Mouse (Mus musculus) liver, embryonic 13.5 days (tissue): ENCODE data around the gene Rdh5. TPM values are rescaled to one million over a fixed set of nuclear protein-coding genes. Genes with fewer than 3 reads are reported as not detected.

ENCODE experiments used
- ATAC-seq: fragments of 200-750 bp; cut with Nextera tagmentation; 2 replicates; pipeline ENCODE4 v1.8.0; 2017; ENCODE audit warnings: low read depth, mild to moderate bottlenecking, moderate number of reproducible peaks, moderate library complexity
- DNase-seq: peaks from one replicate; pipeline ENCODE4 v3.0.0; 2022
- H3K27ac ChIP-seq: fragments of 300-500 bp; sonication (generic); 2 replicates; pipeline ENCODE4 v1.5.1; 2015; ENCODE audit warnings: moderate library complexity, mild to moderate bottlenecking, inconsistent platforms
- H3K27me3 ChIP-seq: fragments of 300-500 bp; sonication (generic); 2 replicates; pipeline ENCODE4 v1.6.1; 2015; ENCODE audit warnings: mild to moderate bottlenecking, inconsistent platforms
- H3K36me3 ChIP-seq: fragments of 300-500 bp; sonication (generic); 2 replicates; pipeline ENCODE4 v1.6.1; 2015; ENCODE audit warnings: mild to moderate bottlenecking, inconsistent platforms
- H3K4me1 ChIP-seq: fragments of 300-500 bp; sonication (generic); replicated peaks from 2 replicates; pipeline ENCODE4 v1.6.1; 2015; ENCODE audit warnings: inconsistent platforms
- H3K4me2 ChIP-seq: fragments of 300-500 bp; sonication (generic); 2 replicates; pipeline ENCODE4 v1.6.1; 2015; ENCODE audit warnings: inconsistent platforms, mild to moderate bottlenecking, moderate library complexity
- H3K4me3 ChIP-seq: fragments of 300-500 bp; sonication (generic); replicated peaks from 2 replicates; pipeline ENCODE4 v1.5.1; 2015; ENCODE audit warnings: mild to moderate bottlenecking, inconsistent platforms
- H3K9ac ChIP-seq: fragments of 300-500 bp; sonication (generic); 2 replicates; pipeline ENCODE4 v1.6.1; 2015; ENCODE audit warnings: mild to moderate bottlenecking, inconsistent platforms
- H3K9me3 ChIP-seq: fragments of 300-500 bp; sonication (generic); replicated peaks from 2 replicates; pipeline ENCODE4 v1.6.1; 2016; ENCODE audit warnings: inconsistent platforms
- WGBS: fragments of 180-500 bp; shearing (Covaris S2); methylation state at CpG from one replicate; pipeline ENCODE4 v1.1.7; 2015; ENCODE audit not compliant: insufficient replicate concordance; 5-methylcytosine and 5-hydroxymethylcytosine counted together
- polyA plus RNA-seq: library from polyadenylated mRNA; unstranded; fragments of >200 nt; fragmentation: Nextera tagmentation; extraction: Ambion mirVana; gene quantifications from 2 replicates; pipeline ENCODE4 v1.2.1, GENCODE M21; 2015

Rdh5 gene
- polyA plus RNA-seq, 1 experiment from 2014 or later: 10.6 TPM

DNA sequence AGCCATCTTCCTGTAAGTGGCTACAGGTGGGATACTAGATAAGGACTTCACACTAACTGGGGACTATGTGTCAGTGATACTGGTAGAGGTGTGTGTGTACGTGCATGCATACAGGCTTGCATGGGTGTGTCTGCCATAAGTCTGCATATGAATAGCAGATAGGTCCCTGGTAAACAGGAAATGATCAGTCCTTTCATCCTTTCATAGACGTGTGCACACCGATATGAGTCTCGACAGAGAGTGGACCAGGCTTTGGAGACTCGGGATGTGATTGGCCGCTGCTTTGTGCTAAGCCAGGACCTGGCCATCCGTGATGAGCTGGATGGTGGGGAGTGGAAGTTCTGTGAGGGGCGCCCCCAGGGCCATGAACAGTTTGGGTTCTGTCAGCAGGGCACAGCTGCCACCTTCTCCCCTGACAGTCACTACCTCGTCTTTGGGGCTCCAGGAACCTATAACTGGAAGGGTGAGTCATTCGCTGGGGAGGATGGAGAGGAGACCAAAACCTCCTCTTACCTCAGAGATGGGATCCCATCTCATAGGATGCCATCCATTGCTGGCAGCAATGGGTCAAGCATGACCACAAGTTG, 17.9 kb upstream of the Rdh5 start:
- DNase-seq (no peak), ATAC-seq (no peak)
- Histone ChIP-seq H3K4me3 (no peak overlapping the region), H3K9me3 (no peaks in the 10 kb centered on the region), H3K36me3 (no peaks in the 10 kb centered on the region), H3K27ac (no peak overlapping the region), H3K9ac (no peak overlapping the region), H3K4me1 (no peaks in the 10 kb centered on the region), H3K27me3 (peaks cover 38% of the 10 kb centered on the region), H3K4me2 (no peak overlapping the region)
- WGBS: 53% methylated on average over 10 of the region's 10 CpGs

DNA sequence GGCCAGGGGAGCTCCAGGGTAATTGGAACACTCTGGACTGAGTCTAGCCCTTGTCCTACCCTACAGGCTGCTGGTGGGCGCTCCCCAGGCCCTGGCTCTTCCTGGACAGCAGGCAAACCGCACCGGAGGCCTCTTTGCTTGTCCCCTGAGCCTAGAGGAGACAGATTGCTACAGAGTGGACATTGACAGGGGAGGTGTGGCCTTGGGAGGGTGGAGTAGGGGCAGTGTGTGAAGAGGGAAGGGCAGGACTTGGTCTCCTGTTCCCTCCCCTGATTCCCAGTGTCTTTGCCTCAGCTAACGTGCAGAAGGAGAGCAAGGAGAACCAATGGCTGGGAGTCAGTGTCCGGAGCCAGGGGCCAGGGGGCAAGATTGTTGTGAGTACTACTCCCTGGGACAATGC, 16.3 kb upstream of the Rdh5 start:
- no peak overlapping the region for H3K4me2 ChIP-seq
- no peaks in the 10 kb centered on the region for H3K36me3 ChIP-seq
- no peak overlapping the region for H3K27ac ChIP-seq
- no peaks in the 10 kb centered on the region for H3K9me3 ChIP-seq
- WGBS: 45% methylated on average over 5 of the region's 5 CpGs
- H3K27me3 ChIP-seq: peaks cover 49% of the 10 kb centered on the region
- ATAC-seq (no peak), DNase-seq (no peak)
- H3K9ac ChIP-seq: no peak overlapping the region
- H3K4me3 ChIP-seq: no peak overlapping the region
- H3K4me1 ChIP-seq: 0 out of 2 replicates have a peak, but pooled peaks cover under 1% of the 10 kb centered on the region

DNA sequence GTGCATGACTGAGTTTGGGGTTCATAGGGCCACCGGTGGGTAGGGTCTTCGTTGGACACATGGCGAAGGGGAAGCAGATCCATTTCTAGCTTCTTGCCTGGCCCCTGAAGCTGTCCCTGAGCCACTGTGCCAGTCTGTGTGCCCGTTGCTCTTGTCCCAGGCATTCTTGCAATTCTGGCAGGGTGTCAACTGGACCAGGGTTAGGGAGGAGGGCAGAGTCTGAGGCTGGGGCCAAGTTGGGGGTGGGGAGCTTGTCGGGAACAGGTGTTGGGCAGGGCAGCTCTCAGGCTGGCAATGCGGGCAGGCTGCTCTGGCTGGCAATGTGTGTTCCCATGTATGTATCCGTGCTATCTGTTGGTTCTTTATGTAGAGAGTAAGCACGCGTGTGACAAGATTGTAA, 15.8 kb upstream of the Rdh5 start:
- ATAC-seq (no peak), DNase-seq (no peak)
- H3K27me3 ChIP-seq: peaks cover 49% of the 10 kb centered on the region
- H3K9me3 ChIP-seq: no peaks in the 10 kb centered on the region
- no peak overlapping the region for H3K27ac ChIP-seq
- H3K36me3 ChIP-seq: no peaks in the 10 kb centered on the region
- WGBS: 65% methylated on average over 9 of the region's 9 CpGs
- H3K4me3 ChIP-seq: no peak overlapping the region
- 0 out of 2 replicates have a peak, but pooled peaks cover 6% of the 10 kb centered on the region for H3K4me1 ChIP-seq
- no peak overlapping the region for H3K9ac ChIP-seq
- H3K4me2 ChIP-seq: no peak overlapping the region

DNA sequence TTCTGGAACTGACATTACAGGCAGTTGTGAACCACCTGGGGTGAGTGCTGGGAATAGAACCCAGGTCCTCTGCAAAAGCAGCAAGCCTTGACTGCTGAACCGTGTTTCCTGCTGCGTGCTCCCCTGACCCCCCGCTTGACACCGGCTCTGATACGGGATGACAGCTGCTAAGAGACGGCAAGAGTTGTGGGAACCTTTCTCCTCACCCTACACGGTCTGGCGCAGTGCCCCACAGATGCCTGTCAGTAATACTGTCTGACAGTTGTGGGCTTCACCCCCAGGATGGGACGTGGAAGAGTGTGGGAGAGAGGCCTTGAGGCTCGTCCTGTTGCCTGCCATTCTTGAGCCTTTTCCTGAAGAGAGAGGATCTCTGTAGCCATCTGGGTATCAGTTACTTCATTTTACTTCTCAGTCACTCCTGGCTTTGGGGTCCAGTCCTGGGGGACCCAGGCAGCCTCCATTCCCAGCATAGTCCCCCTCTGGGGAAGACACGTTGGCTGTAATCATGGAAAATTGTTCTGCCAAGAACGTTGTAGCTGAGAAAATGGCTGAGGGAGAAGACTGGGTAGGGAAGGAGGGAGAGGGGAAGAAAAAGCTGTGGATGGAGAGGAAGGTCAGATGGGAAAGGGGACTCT, 15.2 kb upstream of the Rdh5 start:
- Histone ChIP-seq H3K4me1 (0 out of 2 replicates have a peak, but pooled peaks cover 8% of the 10 kb centered on the region), H3K27me3 (peaks cover 53% of the 10 kb centered on the region), H3K36me3 (no peaks in the 10 kb centered on the region), H3K4me3 (no peak overlapping the region), H3K27ac (no peak overlapping the region), H3K9ac (no peak overlapping the region), H3K9me3 (no peaks in the 10 kb centered on the region), H3K4me2 (no peak overlapping the region)
- DNase-seq: no peak
- 60% methylated on average over 12 of the region's 12 CpGs for WGBS
- no peak for ATAC-seq

DNA sequence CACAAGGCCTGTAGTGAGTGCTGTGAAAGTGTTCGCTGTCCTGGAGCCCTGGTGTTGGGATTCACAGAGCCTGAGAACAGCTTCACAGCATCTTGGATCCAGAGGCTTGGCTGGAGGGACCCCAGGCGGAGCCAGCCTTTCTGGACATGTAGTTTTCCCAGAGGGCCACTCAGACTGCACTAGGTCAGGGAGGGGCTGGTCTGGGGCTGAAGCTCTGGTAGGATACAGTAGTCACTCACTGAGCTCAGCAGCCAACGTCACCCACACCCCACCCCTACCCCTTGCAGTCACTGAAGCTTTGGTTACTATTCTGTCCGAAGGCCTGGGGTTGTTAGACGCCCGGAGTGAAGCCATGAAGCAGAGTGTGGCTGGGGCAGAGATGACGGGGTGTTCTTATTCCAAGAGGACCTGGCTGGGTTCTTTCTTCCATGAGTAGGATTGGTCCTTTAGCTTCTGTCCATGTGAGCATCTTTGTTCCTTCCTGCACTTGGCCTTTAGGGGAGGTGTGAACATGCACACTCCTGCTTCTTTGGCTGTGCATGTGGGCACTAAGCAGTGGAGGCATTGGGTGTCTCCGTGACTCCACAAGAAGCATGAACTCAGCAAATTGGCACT, 13.2 kb upstream of the Rdh5 start:
- no peak overlapping the region for H3K27ac ChIP-seq
- no peaks in the 10 kb centered on the region for H3K36me3 ChIP-seq
- DNase-seq: no peak
- no peak overlapping the region for H3K9ac ChIP-seq
- peaks cover 63% of the 10 kb centered on the region for H3K27me3 ChIP-seq
- H3K4me3 ChIP-seq: no peak overlapping the region
- no peak for ATAC-seq
- 60% methylated on average over 8 of the region's 8 CpGs for WGBS
- 0 out of 2 replicates have a peak, but pooled peaks cover 8% of the 10 kb centered on the region for H3K4me1 ChIP-seq
- no peaks in the 10 kb centered on the region for H3K9me3 ChIP-seq
- H3K4me2 ChIP-seq: no peak overlapping the region

DNA sequence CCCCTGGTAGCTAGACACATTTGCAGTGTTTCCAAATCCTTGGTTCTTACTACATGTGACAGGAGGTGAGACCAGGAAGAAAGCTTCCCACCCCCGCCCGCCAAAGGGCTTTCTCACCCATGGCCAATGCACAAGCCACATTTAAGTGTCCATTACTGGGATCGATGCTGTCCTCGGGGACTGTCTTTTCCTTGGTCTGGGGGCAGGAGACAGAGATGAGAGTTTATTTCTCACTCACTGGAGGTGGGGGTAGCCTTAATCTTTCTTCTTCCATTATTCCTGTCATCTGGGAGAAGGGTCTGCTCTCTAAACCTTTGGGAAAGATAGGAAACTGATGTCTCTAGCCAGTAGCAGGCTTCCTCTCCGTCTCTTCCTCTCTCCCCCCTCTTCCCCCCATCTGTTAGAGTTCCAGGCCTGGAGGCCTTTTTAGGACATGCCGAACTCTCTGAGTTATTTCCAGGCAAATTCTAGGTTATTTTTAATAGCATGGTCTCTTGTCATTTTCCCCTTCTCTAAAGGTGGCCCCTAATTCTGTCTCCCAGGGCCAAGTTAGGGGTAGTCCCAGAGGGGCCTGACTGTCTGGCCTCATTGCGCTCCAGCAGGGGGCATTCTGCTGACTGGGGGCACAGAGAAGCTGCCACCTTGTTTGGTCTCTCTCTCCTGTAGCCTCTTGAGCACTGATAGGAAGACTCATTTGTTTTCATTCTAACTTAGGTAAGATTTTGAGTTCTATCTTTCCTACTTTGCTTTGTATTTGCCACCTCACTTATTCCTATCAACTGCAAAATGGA, 12.5 kb upstream of the Rdh5 start:
- Histone ChIP-seq H3K4me2 (no peak overlapping the region), H3K9me3 (no peaks in the 10 kb centered on the region), H3K4me3 (no peak overlapping the region), H3K4me1 (0 out of 2 replicates have a peak, but pooled peaks cover 8% of the 10 kb centered on the region), H3K9ac (no peak overlapping the region), H3K27me3 (peaks cover 68% of the 10 kb centered on the region), H3K27ac (no peak overlapping the region), H3K36me3 (no peaks in the 10 kb centered on the region)
- 45% methylated on average over 7 of the region's 7 CpGs for WGBS
- DNase-seq: no peak
- ATAC-seq: no peak

DNA sequence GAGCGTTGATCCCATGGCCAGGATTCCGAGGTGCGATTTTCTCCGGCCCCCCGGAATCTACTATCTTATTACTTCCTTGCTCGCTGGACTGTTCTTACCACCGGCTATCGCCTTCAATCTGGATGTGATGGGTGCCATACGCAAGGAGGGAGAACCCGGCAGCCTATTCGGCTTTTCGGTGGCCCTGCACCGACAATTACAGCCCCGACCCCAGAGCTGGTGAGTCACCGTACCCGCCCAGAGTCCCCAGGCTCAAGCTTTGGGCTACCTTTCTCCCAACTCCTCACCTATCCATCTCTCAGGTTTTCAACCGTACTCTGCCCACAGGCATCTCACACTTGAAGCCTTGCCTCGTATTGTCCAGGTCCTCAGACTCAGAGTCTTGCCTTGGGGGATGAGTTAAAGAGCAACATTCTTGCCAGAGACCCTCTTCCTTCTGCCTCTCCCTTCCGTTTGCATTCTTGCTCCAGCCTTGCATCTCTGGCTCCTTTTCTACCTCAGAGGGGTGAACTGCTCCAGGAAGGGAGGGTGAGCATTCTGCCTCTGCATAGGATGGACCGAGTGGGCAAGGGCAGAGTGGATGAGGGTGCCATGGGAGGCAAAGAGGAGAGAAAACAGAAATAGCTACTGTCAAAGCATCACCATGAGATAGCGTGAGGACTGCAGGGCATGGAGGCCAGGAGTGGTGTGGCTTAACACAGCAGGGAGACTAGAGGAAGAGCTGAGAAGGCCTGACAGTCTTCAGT, 11.5 kb upstream of the Rdh5 start:
- Histone ChIP-seq H3K27me3 (peaks cover 77% of the 10 kb centered on the region), H3K4me2 (peak overlapping the region; percentile 46), H3K27ac (no peak overlapping the region), H3K36me3 (no peaks in the 10 kb centered on the region), H3K9ac (no peak overlapping the region), H3K9me3 (no peaks in the 10 kb centered on the region), H3K4me1 (0 out of 2 replicates have a peak, but pooled peaks cover 8% of the 10 kb centered on the region), H3K4me3 (peak overlapping the region; percentile 25)
- DNase-seq (no peak), ATAC-seq (no peak)
- 5% methylated on average over 21 of the region's 21 CpGs for WGBS

DNA sequence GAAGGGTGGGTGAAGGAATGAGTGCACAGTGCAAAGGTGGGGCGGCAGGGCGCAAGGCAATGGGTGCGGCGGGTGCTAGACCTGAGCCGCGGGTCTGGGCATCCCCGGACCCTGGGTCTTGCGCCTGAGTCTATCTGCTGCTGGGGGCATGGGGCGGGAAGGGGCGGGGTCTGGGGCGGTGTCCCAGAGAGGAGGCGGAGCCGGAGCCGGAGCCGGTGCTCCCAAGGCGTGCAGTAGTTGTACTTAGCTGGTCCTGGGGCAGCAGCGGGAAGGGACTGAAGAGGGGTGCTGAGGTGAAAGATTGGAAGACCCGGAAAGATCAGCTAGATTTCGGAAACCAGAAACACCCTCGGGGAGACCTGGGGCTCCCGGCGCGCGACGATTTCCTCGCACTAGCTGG, 10.9 kb upstream of the Rdh5 start, which contains the start of gene Itga7:
TSS of gene Itga7 (plus strand) at position 245 of the 400 bp plus-strand sequence.
- H3K27me3 ChIP-seq: peaks cover 82% of the 10 kb centered on the region
- peak; percentile 59 for ATAC-seq
- no peaks in the 10 kb centered on the region for H3K36me3 ChIP-seq
- under 1% methylated on average over 26 of the region's 26 CpGs for WGBS
- H3K4me3 ChIP-seq: peak within 1 kb of the TSS; percentile 25
- H3K27ac ChIP-seq: no peak within 1 kb of the TSS
- H3K9me3 ChIP-seq: no peaks in the 10 kb centered on the region
- H3K9ac ChIP-seq: no peak within 1 kb of the TSS
- 0 out of 2 replicates have a peak, but pooled peaks cover 8% of the 10 kb centered on the region for H3K4me1 ChIP-seq
- no peak for DNase-seq
- peak within 1 kb of the TSS; percentile 46 for H3K4me2 ChIP-seq

DNA sequence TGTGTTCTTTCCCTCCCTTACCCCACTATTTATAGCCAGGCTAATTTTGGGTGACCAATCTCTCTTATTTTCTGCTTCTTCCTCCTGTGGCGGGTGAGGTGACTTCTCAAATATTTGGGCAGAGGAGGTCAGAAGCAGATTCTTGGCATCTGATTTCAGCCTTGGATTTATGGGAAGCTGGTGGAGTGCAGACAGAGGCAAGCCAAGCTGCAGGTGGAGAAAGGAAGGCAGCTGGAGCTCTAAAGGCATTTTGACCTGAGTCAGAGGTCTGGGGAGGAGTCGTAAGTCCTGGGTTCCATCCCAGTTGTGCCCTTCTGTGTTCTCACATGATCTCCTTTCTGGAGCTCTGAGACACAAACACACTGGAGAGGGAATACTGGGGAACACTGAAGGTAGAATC, 8.8 kb upstream of the Rdh5 start:
- Histone ChIP-seq H3K4me3 (no peak overlapping the region), H3K27ac (no peak overlapping the region), H3K9ac (no peak overlapping the region), H3K9me3 (no peaks in the 10 kb centered on the region), H3K27me3 (peaks cover 88% of the 10 kb centered on the region), H3K4me1 (0 out of 2 replicates have a peak, but pooled peaks cover 8% of the 10 kb centered on the region), H3K36me3 (no peaks in the 10 kb centered on the region), H3K4me2 (no peak overlapping the region)
- ATAC-seq (no peak), DNase-seq (no peak)
- WGBS: 37% methylated on average over 2 of the region's 2 CpGs

DNA sequence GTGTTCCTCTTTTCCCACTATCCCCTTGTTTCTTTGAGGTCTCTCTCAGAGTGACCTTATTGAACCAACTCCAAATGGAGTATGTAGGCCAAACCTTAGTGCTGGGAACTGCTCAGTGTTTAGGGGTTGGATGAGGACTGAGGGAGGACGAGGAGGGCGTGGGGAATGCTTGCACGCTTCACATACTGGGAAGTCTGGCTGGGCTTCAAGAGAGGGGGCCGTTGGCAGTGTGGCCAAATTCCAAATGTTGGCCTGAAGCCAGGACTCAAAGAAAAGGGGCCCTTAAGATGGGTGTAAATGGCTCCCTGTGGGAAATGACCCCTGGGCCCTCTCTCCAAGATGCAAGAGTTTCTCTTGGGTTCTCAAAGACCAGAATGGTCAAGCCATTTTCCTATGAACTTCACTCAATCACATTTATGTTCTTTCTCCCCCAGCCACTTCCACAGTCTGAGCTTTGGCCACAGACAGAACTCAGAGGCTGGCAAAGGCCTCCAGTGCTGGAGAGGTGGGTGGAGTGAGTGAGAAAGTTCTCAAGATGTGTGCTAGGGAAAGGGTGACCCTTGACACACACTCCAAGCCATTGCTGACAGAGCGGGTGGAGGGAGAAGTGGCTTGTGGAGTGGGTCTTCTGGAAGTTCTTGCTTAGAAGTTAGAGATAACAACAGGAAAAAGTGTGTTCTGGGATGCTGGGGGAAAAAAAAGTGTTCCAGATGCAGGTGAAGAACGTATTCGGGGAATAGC, 7.1 kb upstream of the Rdh5 start:
- Histone ChIP-seq H3K9me3 (no peaks in the 10 kb centered on the region), H3K4me3 (no peak overlapping the region), H3K36me3 (no peaks in the 10 kb centered on the region), H3K27ac (no peak overlapping the region), H3K9ac (no peak overlapping the region), H3K4me2 (no peak overlapping the region), H3K4me1 (0 out of 2 replicates have a peak, but pooled peaks cover 8% of the 10 kb centered on the region), H3K27me3 (peaks cover 74% of the 10 kb centered on the region)
- DNase-seq (no peak), ATAC-seq (no peak)
- 56% methylated on average over 7 of the region's 7 CpGs for WGBS
